Mouse (Mus musculus) heart, postnatal 10 days (tissue): Measurements from ENCODE around the gene Matn1. TPM values are rescaled to one million over a fixed set of nuclear protein-coding genes. Genes with fewer than 3 reads are reported as not detected.
A peak's percentile ranks its signal among the peaks of the same experiment; 100 is the strongest.

Source experiments
- DNase-seq, 2 experiments: peaks; one replicate each; pipeline ENCODE4 v3.0.0; 2021
- intact Hi-C: fragments of 180-260 bp; cut with DNase I; formaldehyde crosslinking; loops from one replicate; pipeline ENCODE4 v1.15.1; 2025
- total RNA-seq, 2 experiments: library from RNA; stranded (reverse); gene quantifications; 2 replicates each; pipeline ENCODE4 v1.2.3; 2021

The Matn1 gene
- total RNA-seq, 2 experiments from 2014 or later, result not detected

DNA sequence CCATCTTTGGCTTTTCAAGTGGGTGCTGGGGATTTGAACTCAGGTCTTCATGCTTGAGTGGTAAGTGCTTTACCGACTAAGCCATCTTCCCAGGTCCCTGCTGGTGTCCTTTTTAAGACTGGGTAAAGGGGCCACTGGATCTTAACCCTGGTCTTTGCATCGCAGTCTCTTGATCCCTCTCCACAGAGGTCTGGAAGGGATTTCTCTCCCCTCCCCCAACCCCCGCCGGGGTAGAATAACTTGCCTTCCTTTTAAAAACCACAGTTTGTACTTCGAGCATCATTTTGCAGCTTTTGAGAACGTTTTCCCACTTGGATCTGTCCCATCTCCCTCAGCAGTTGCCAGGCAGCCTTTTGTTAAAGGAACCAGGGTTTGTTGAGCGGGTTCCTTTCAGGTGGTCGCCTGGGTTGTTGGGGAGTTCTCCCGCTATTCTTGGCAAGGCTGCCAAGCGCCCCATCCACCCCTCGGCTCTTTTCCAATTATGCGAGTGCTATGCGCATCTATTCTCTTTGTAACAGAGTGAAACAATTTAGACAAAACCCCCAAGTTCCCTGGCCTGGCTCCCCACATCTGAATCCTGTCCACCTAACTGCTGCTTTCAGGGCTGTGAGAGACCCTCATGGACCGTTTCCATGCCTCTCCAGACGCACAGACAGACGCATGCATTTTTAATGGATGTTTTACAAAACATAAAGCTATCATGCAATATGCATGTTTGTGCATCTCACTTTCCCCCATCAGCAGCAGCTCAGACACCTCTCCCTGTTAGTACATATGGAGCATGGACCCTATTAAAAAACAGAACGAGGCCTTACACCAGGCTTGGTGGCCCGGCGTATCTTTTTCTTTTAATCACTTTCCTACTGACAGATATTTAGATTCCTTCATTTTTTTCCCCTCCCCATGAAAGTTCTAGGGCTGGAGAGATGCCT is 29.4 kb downstream of the Matn1 start:
- no peak for DNase-seq
- intact Hi-C loops, result no loop called here

DNA sequence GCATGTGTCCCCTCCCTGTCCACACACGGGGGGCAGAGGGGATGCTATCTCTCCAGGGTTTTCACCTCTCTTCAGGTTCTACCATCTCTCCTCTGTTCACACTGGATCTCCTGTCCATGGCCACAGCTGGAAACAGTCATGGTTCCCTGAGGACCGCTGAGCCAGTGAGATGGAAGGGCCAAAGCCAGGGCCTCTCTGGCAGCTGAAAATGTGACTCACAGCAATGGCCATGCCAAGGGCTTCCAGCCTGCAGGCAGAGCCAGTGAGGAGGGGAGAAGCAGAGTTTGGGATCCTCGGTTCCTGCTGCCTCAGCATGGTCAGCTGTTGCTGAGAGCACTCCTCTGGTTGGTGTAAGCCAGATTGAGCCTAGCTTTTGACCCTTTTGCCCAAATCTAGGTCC is 34.8 kb downstream of the Matn1 start:
- intact Hi-C loops, result no loop called here
- peak; percentile 55 to 66 for DNase-seq

DNA sequence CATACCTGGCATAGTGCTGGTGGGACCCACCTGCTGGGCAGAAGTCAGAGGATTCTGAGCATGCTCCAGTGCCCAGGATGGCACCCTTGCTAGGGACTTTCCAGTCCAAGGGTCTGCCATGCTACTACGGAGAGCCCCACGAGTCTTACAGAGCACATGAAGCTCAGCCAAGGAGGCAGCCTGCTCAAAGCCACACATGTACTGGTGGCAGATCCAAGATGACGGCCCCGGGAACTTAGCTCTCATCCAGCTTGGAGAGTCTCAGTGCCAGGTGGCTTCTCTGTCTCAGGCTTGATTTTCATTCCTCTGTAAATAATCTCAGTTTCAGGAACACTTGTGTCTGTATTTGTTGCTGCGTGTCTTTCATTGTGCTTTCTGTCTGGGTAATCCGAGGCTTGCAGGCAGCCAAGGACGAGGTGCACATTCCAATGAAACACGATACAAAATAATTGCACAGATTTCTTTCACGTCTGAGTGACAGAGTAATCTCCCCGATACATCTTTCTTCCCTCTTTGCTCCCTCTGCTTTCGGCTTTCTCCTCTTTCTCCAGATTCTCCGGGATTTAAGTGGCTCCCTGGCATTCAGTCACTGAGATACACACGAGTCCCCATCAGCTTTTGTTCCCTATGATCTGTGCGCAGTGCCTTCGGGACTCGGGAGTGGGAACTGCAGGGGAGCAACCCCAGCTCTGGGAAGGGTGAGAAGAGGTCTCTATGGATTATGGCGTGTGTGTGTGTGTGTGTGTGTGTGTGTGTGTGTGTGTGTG is 40.4 kb downstream of the Matn1 start:
- intact Hi-C loops, result no loop called here
- no peak for DNase-seq

DNA sequence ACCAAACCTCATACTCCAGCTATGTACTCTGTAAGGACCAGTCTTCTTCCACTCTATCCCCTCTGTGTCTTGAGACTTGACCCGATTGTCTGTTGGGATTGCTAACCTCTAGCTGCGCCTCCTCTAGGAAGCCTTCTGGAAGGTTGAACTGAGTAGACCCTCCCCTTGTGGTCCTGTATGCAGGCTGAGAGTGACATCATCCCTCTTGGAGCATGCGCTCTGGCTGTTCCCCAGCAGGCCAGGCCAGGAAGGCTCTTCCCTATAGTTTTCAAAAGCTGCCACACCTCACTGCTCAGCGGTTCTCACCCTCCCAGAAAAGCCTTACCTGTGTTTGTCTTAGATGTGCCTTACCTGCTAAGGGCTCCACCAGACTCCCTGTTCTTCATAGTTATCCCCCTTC is 42.9 kb downstream of the Matn1 start:
- intact Hi-C loops, result no loop called here
- no peak for DNase-seq

DNA sequence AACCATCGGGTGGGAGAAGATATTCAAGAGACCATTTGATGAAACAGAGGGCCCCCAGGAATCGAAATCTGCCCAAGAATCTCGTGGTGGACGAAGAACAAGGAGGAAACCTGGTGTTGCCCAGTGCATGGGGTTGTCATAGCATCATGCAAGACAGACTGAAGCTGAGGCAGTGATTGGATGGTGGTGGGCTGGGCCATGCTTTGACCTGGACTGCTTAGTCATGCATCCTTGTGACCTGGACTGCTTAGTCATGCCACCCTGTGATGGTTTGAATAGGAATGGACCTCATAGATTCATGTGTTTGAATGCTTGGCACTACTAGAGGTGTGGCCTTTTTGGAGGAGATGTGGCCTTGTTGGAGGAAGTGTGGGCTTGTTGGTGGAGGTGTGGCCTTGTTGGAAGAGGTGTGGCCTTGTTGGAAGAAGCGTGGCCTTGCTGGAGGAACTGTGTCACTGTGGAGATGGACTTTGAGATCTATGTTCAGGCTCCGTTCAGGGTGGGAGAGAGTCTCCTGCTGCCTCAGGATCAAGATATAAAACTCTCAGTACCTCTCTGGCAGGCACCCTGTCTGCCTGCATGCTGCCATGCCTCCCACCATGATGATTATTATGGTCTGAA is 44.1 kb downstream of the Matn1 start:
- intact Hi-C loops, result no loop called here
- DNase-seq, result no peak

DNA sequence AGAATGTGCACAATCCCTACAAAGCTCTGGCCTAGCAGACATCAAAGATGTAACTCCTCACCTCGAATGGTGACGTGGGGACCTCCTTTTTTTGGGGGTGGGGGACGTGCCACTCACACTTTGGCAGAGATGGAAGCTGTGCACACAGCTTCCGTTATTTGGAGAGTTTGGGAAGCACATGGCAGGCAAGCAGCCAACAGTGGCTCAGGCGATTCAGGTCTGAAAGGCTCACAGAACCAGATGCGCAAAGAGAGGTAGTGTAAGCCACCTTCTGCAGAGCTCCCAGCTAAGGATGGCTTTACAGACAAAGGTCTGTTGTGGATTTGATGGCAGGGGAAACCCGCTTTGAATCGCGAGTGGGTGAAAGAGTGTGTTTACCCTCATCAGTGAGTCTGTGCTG is 45.0 kb downstream of the Matn1 start:
- DNase-seq, result no peak
- intact Hi-C loops, result no loop called here

DNA sequence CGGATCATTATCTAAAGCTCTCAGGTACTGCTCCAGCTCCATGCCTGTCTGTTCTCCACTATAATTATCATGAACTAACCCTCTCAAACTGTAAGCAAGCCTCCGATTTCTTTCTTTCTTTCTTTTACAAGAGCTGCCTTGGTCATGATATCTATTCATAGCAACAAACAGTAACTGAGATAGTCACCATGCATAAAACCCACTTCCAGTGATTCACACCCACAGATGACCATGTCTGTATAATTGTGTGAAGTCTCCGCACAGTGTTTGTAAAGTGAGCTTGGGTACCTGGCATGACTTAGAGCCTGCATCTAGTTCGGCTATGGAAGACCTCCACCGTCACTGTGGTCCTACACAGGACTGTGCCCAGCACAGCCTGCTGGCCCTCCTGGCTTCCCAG is 46.8 kb downstream of the Matn1 start:
- intact Hi-C loops, result no loop called here

DNA sequence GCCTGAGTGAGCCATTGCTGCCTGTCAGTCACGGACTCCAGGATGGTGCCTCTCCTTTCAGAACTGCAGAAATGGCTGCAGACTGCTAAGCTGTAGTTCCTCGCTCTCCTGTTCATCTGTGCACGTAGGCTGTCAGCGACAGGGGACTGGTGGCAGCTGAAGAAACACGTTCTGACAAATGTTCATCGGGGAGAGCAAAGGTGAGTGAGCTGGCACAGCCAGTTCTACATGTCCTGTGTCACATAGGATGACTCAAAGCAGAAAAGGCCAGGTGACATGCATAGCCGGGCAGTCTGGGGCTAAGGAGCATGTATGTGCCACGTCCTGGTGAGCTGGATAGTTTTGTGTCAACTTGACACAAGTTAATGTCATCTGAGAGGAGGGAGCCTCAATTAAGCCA is 50.4 kb downstream of the Matn1 start:
- intact Hi-C loops, result no loop called here
- no peak for DNase-seq

More for the DNA sequence above, 46.8 kb downstream of the Matn1 start:
- DNase-seq, result no peak

DNA sequence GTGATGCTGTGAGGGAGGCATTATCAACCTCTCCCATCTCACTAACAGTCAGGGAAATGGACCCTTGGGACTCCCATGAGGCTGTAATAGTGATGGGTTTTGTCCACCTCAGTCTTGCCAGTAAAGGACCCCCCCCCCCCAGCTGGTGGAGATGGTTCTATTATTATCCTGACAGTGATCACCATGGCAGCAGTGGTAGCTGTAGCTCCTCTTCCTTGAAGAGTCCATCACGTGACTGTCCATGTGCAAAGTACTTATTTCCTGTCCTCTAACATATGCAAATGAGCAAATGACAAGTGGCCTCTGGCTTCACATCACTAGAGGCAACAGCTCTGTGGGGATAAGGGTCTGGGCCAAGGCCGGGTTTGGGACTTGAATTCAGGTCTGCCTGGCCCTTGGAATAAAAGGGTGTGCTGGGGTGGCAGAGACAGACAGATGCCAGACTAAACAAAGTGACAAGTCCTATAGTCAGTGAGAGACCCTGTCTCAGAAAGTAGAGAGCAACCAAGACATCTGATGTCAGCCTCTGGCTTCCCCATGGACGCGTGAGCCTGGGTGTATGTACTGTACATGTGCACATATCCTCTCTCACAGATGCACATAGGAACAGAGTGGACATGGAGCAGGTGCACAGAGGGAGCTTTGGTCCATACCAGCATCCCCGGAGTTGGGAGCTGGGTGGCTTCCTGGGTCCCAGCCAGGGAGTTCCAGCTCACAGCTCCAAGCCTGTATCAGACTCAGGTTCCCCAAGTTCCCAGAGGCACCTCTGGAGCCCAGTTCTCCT is 55.8 kb downstream of the Matn1 start:
- DNase-seq, result no peak
- intact Hi-C loops, result no loop called here

DNA sequence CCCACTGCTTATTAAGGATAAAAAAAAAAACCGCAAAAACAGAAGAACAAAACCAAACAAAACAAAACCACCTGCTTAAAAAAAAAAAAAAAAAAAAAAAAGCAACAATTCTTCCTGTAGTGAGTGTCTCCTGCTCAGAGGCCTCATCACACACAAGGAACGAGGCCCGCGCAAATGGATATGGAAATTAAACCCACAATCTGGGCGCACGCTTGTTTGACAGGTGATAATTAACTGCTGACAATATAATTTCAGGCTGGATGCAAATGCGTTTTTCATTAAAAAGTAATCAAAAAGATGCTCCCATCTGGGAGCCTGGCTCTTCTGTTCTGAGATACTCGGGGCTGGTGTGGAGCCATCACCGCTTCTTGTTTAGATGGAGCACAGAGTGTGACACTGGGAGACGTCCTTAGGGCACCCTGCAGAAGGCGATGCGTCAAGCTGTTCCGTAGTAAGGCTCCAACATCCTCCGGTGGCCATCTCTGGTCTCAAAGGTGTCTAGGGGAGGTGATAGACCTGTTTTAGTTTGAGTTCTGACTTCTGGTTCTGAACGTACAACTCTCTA is 56.5 kb downstream of the Matn1 start:
- DNase-seq, result no peak
- intact Hi-C loops, result no loop called here

Other genes starting within 250 kb of the Matn1 start
- gene Sdc3, start 151.8 kb upstream of the Matn1 start, total RNA-seq, result 10 to 100 TPM; 54.8 to 64.2 TPM
- 10 to 100 TPM; 13.9 to 16.9 TPM for gene Laptm5, start 31.3 kb upstream of the Matn1 start, total RNA-seq